Mouse (Mus musculus) neural tube, embryonic 15.5 days (tissue): ENCODE data around the gene Isg20. TPM values are rescaled to one million over a fixed set of nuclear protein-coding genes. Genes with fewer than 3 reads are reported as not detected.
A peak's percentile ranks its signal among the peaks of the same experiment; 100 is the strongest.

ENCODE experiments used
- microRNA-seq: library from miRNA; unstranded; fragments of <30 nt; microRNA quantifications from one replicate; pipeline ENCODE4, GENCODE M21; 2017
- polyA plus RNA-seq: library from polyadenylated mRNA; unstranded; fragments of >200 nt; fragmentation: Nextera tagmentation; extraction: Ambion mirVana; gene quantifications from 2 replicates; pipeline ENCODE4 v1.2.1, GENCODE M21; 2015

Gene Isg20
- polyA plus RNA-seq, 1 experiment from 2014 or later = 1.3 TPM

Small RNAs within 50 kb of the gene (microRNA-seq; reads per million reads assigned to microRNA genes)
- 228 reads per million, percentile 65 among the genes with 10 or more reads in this experiment for gene Mir7-2

Other genes with a start within 250 kb of the Isg20 start
- gene Ntrk3, start 175.4 kb upstream of the Isg20 start, polyA plus RNA-seq = 22.5 and 27.3 TPM in 2 replicates
- gene Mrps11, start 130.3 kb upstream of the Isg20 start, polyA plus RNA-seq = 74.5 and 76.8 TPM in 2 replicates
- 60.2 and 60.5 TPM in 2 replicates for gene Mrpl46, start 129.9 kb upstream of the Isg20 start, polyA plus RNA-seq
- 12.6 and 13.5 TPM in 2 replicates for gene Det1, start 66.2 kb upstream of the Isg20 start, polyA plus RNA-seq
- gene Aen, start 17.6 kb upstream of the Isg20 start, polyA plus RNA-seq = 55.7 and 58.6 TPM in 2 replicates
- 1.6 and 2.6 TPM in 2 replicates for gene Acan, start 140.1 kb downstream of the Isg20 start, polyA plus RNA-seq
- gene Hapln3, start 217.6 kb downstream of the Isg20 start, polyA plus RNA-seq = 2.5 and 2.8 TPM in 2 replicates
- gene Mfge8, start 235.6 kb downstream of the Isg20 start, polyA plus RNA-seq = 132 and 151 TPM in 2 replicates